Mouse (Mus musculus) ES-Bruce4 (cell line): ENCODE data around the gene Pitpnm2. TPM values are rescaled to one million over a fixed set of nuclear protein-coding genes. Genes with fewer than 3 reads are reported as not detected.

Experiments used
- H3K27ac ChIP-seq: 2 replicates; pipeline ENCODE4 v1.5.1; 2012; ENCODE audit warnings: low read length, inconsistent platforms; ENCODE audit not compliant: insufficient read depth
- H3K27me3 ChIP-seq: 2 replicates; pipeline ENCODE4 v1.6.1; 2012; ENCODE audit warnings: mild to moderate bottlenecking, low read length, inconsistent platforms; ENCODE audit not compliant: control insufficient read depth, poor library complexity, insufficient read depth, severe bottlenecking
- H3K36me3 ChIP-seq: 2 replicates; pipeline ENCODE4 v1.6.1; 2012; ENCODE audit warnings: inconsistent platforms, mild to moderate bottlenecking, low read length, moderate library complexity; ENCODE audit not compliant: control insufficient read depth, poor library complexity, insufficient read depth, severe bottlenecking
- H3K4me1 ChIP-seq: one replicate; pipeline ENCODE4 v1.8.1; 2011; ENCODE audit warnings: low read length; ENCODE audit not compliant: control insufficient read depth, insufficient read depth
- H3K4me3 ChIP-seq: 2 replicates; pipeline ENCODE4 v1.5.1; 2011; ENCODE audit warnings: low read depth, mild to moderate bottlenecking, low read length
- H3K9ac ChIP-seq: 2 replicates; pipeline ENCODE4 v1.6.1; 2012; ENCODE audit warnings: low read depth, mild to moderate bottlenecking, inconsistent platforms; ENCODE audit not compliant: poor library complexity, severe bottlenecking
- H3K9me3 ChIP-seq: replicated peaks from 2 replicates; pipeline ENCODE4 v1.6.1; 2012; ENCODE audit warnings: mild to moderate bottlenecking, low read length, inconsistent platforms; ENCODE audit not compliant: control insufficient read depth, poor library complexity, insufficient read depth, severe bottlenecking
- CTCF ChIP-seq: IDR thresholded peaks from one replicate; pipeline ENCODE4 v1.8.1; 2011; ENCODE audit warnings: low read depth, low read length
- EP300 ChIP-seq: IDR thresholded peaks from 2 replicates; pipeline ENCODE4 v1.6.1; 2011; ENCODE audit warnings: low read depth, low read length; ENCODE audit not compliant: insufficient read depth
- POLR2A ChIP-seq: IDR thresholded peaks from one replicate; pipeline ENCODE4 v1.8.1; 2011; ENCODE audit warnings: low read length; ENCODE audit not compliant: insufficient read depth
- polyA plus RNA-seq: library from polyadenylated mRNA; stranded (reverse); fragments of >200 nt; gene quantifications from 2 replicates; pipeline ENCODE4 v1.2.4, GENCODE M21; 2011; ENCODE audit warnings: low read depth; ENCODE audit not compliant: missing spikeins, insufficient read depth, insufficient read length

The Pitpnm2 gene
- polyA plus RNA-seq, 1 experiment = 13.1 TPM

DNA sequence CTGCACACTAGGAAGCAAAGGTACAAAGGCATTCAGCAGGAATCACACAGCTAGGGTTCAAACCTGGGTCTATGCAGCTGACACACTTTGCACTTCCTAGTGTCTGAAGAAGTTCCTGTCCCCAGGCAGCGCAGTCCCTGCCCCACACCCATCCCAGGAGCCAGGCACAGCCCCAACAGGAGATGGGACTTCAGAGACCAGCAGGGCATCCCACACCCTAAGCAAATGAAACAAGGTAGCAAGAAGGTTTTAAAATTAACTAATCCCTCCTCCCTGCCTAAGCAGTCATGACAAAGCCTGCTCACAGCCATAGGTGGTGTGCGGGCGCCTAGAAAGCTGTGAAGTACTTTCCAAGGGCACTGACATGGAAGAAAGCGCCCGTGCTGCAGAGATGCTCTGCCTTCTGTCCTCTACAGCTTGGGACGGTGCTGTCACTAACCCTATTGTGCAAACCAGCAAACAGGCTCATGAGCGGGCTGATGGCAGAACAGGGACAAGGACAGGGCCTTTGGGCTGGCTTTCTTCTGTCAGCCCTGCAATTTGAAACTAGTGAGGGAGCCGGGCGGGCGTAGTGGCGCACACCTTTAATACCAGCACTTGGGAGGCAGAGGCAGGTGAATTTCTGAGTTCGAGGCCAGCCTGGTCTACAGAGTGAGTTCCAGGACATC lies 68.9 kb downstream of the Pitpnm2 start:
- H3K27me3 ChIP-seq = no peaks in the 10 kb centered on the region
- no peak for TF ChIP-seq CTCF
- TF ChIP-seq EP300 = no peak
- TF ChIP-seq POLR2A = no peak

DNA sequence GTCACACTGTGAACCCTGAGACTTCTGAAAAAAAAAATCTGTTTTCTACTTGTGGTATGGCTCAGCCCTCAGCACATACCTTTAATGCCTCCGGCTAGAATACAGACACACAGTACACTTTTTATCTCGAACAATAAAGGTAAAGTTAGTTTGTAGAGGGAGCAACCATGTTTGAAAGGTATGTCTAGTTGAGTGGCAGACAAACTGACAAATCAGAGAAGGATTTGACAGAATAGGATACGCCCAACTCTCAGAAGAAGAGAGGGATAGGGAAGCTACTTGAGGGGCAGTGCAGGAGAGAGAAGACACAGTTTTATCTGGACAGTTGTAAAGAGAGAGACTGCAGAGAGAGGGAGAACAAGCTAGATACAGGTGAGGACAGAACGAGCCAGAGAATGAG lies 70.1 kb downstream of the Pitpnm2 start:
- Histone ChIP-seq H3K27me3 (no peaks in the 10 kb centered on the region), H3K9ac (no peak overlapping the region), H3K4me1 (peaks cover 2% of the 10 kb centered on the region), H3K36me3 (no peaks in the 10 kb centered on the region), H3K4me3 (no peak overlapping the region), H3K27ac (no peak overlapping the region), H3K9me3 (no peaks in the 10 kb centered on the region)
- no peak for TF ChIP-seq EP300
- no peak for TF ChIP-seq POLR2A
- TF ChIP-seq CTCF = no peak

More for the DNA sequence above, 68.9 kb downstream of the Pitpnm2 start:
- peaks cover 5% of the 10 kb centered on the region for H3K4me1 ChIP-seq
- no peak overlapping the region for H3K9ac ChIP-seq
- H3K9me3 ChIP-seq = no peaks in the 10 kb centered on the region
- no peak overlapping the region for H3K27ac ChIP-seq
- no peak overlapping the region for H3K4me3 ChIP-seq
- H3K36me3 ChIP-seq = no peaks in the 10 kb centered on the region

DNA sequence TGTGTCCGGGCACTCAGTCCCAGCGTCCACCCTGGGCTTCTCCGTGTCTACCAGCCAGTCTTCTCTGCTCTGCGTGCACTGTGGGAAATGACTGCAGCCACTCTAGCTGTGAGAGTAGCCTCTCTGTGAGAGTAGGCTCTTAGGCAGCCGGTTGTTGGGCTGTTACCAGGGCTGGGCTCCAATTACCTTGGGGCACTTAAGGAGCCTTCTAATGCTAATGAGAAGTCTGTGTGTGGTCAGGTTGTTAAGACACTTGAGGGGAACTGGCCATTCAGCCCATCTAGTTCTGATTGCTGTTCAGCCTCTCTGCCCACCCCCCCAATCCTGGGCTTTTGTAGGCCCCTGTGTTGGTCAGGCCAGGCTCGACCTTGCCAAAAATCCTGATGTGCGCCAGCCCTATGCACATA lies 72.8 kb downstream of the Pitpnm2 start:
- H3K27me3 ChIP-seq = no peaks in the 10 kb centered on the region
- no peak overlapping the region for H3K9ac ChIP-seq
- no peak overlapping the region for H3K27ac ChIP-seq
- peaks cover 2% of the 10 kb centered on the region for H3K4me1 ChIP-seq
- no peaks in the 10 kb centered on the region for H3K36me3 ChIP-seq
- no peaks in the 10 kb centered on the region for H3K9me3 ChIP-seq
- 0 out of 2 replicates have a peak overlapping the region, but pooled peaks have one; percentile 3 for H3K4me3 ChIP-seq
- no peak for TF ChIP-seq POLR2A
- peak; percentile 77 for TF ChIP-seq EP300
- TF ChIP-seq CTCF = no peak

DNA sequence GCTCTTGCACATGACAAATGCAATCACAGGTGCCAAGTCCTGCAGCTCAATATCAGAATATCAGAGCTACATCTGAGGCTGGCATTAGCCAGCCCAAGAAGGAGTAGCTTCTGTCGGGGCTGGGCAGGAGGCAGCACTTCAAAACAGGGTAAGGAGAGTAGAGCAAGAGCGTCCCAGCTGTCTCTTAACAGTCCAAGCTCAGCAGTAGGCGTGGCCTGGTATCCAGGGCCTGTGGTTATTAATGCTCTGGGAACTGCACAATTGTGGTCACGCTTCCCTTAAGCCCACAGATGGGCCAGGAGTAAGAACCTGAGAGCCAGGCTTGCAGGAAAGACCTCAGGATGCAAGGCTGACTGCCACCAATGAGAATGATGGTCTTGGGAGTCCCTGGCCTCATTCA lies 74.4 kb downstream of the Pitpnm2 start:
- Histone ChIP-seq H3K36me3 (no peaks in the 10 kb centered on the region), H3K4me1 (peaks cover 2% of the 10 kb centered on the region), H3K27ac (no peak overlapping the region), H3K27me3 (no peaks in the 10 kb centered on the region), H3K9ac (no peak overlapping the region), H3K9me3 (no peaks in the 10 kb centered on the region), H3K4me3 (no peak overlapping the region)
- no peak for TF ChIP-seq POLR2A
- TF ChIP-seq CTCF = no peak
- TF ChIP-seq EP300 = no peak

DNA sequence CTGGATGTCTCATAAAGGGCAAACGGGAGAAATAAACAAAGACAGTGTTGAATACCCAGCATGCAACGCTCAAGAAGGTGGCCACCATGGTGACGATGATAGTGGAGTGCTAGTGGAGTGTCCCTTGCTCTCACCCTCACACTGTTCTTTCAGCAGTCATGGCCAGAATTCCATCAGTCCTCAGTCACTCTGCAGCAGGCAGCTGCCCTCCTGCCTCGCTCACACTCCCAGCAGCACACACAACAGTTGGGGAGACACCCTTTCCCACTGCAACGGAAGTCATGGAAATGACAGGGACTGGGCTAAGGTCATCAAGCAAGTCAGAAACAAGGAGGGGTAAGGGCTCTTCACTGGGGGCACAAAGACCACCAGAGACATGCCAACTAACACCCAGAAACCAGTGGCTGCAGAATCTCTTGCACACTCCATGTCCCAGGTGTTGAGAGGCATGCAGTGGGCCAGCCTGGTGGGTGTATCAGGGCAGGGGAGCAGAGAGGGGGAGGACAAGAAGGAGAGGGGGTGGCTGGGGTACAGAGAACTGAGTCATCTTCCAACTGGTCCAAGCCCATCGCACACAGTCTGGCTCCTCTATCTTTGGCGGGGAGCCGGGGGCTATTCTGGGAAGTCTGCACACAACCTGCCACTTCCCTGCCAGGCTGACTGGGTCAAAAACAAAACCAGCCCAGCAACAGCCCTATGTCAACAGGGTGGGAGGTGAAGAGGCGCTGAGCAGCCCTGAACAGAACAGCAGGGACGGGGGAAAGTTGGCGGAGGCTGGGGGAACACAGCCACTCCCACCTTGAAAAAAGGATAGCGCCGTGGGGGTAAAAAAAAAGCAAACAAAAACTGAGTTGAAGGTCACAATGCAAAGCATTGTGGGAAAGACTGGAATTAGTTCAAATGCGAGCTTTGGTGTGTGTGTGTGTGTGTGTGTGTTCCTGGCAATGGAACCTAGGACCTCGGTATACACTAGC lies 76.3 kb downstream of the Pitpnm2 start:
- H3K4me1 ChIP-seq = peaks cover 2% of the 10 kb centered on the region
- no peaks in the 10 kb centered on the region for H3K9me3 ChIP-seq
- H3K27me3 ChIP-seq = no peaks in the 10 kb centered on the region
- no peak overlapping the region for H3K27ac ChIP-seq
- H3K4me3 ChIP-seq = no peak overlapping the region
- no peaks in the 10 kb centered on the region for H3K36me3 ChIP-seq
- H3K9ac ChIP-seq = no peak overlapping the region
- TF ChIP-seq CTCF = no peak
- no peak for TF ChIP-seq POLR2A
- TF ChIP-seq EP300 = no peak
